Mouse (Mus musculus) embryonic facial prominence, embryonic 11.5 days (tissue): ENCODE measurements around the gene Prr36. TPM values are rescaled to one million over a fixed set of nuclear protein-coding genes. Genes with fewer than 3 reads are reported as not detected.
"Not testable (repeated sequence)": the region's sequence is repeated elsewhere in the genome, so short reads cannot be mapped to it uniquely, and the experiment has no call there.

Experiments
- ATAC-seq: fragments of 200-750 bp; cut with Nextera tagmentation; replicated peaks from 2 replicates; pipeline ENCODE4 v1.8.0; 2017; ENCODE audit warnings: low read depth; ENCODE audit not compliant: insufficient number of reproducible peaks, low FRiP score, low TSS enrichment
- DNase-seq: peaks from one replicate; pipeline ENCODE4 v3.0.0-alpha.2; 2015; ENCODE audit warnings: low spot score
- H3K27ac ChIP-seq: fragments of 300-500 bp; sonication (generic); replicated peaks from 2 replicates; pipeline ENCODE4 v1.5.1; 2014; ENCODE audit warnings: mild to moderate bottlenecking, low read depth, low read length, control low read depth
- H3K27me3 ChIP-seq: fragments of 300-500 bp; sonication (generic); 2 replicates; pipeline ENCODE4 v1.6.1; 2014; ENCODE audit warnings: mild to moderate bottlenecking, low read length, moderate library complexity, mixed read lengths; ENCODE audit not compliant: control insufficient read depth, insufficient read depth
- H3K36me3 ChIP-seq: fragments of 300-500 bp; sonication (generic); replicated peaks from 2 replicates; pipeline ENCODE4 v1.6.1; 2014; ENCODE audit warnings: low read depth, mild to moderate bottlenecking, low read length, moderate library complexity, mixed read lengths; ENCODE audit not compliant: control insufficient read depth, insufficient read depth
- H3K4me1 ChIP-seq: fragments of 300-500 bp; sonication (generic); 2 replicates; pipeline ENCODE4 v1.6.1; 2014; ENCODE audit warnings: low read length, mixed read lengths; ENCODE audit not compliant: control insufficient read depth, insufficient read depth
- H3K4me2 ChIP-seq: fragments of 300-500 bp; sonication (generic); 2 replicates; pipeline ENCODE4 v1.6.1; 2014; ENCODE audit warnings: low read depth, mild to moderate bottlenecking, control low read depth, low read length, moderate library complexity
- H3K4me3 ChIP-seq: fragments of 300-500 bp; sonication (generic); 2 replicates; pipeline ENCODE4 v1.5.1; 2014; ENCODE audit warnings: low read depth, low read length, control low read depth
- H3K9ac ChIP-seq: fragments of 300-500 bp; sonication (generic); replicated peaks from 2 replicates; pipeline ENCODE4 v1.6.1; 2014; ENCODE audit warnings: mild to moderate bottlenecking, control low read depth, low read length
- H3K9me3 ChIP-seq: fragments of 300-500 bp; sonication (generic); replicated peaks from 2 replicates; pipeline ENCODE4 v1.6.1; 2016; ENCODE audit warnings: mild to moderate bottlenecking, low read length, inconsistent platforms, mixed read lengths; ENCODE audit not compliant: control insufficient read depth
- WGBS: fragments of 180-500 bp; shearing (Covaris S2); extraction: QIAGEN DNeasy Blood & Tissue Kit; methylation state at CpG from one replicate; pipeline ENCODE4 v1.1.7; 2014; 5-methylcytosine and 5-hydroxymethylcytosine counted together
- polyA plus RNA-seq: library from polyadenylated mRNA; unstranded; fragments of >200 nt; fragmentation: Nextera tagmentation; extraction: Ambion mirVana; gene quantifications from 2 replicates; pipeline ENCODE4 v1.2.1, GENCODE M21; 2014

Prr36 gene
- polyA plus RNA-seq, 1 experiment from 2014 or later, result 7.1 TPM

- H3K27ac ChIP-seq, result no peak overlapping the region
- peak overlapping the region; percentile 88; the same call in 1 of the 2 replicates for H3K4me3 ChIP-seq
- H3K9me3 ChIP-seq, result no peaks in the 10 kb centered on the region
- 80% methylated on average over 4 of the region's 4 CpGs for WGBS
- H3K9ac ChIP-seq, result no peak overlapping the region
- no peaks in the 10 kb centered on the region for H3K4me1 ChIP-seq
- H3K36me3 ChIP-seq, result peaks cover 6% of the 10 kb centered on the region
- no peak for ATAC-seq
- no peak for DNase-seq
- H3K4me2 ChIP-seq, result peak overlapping the region; percentile 74
- no peaks in the 10 kb centered on the region for H3K27me3 ChIP-seq
These were observed 40.1 kb upstream of the Prr36 start for GRCm38 (mm10) chr8:4257350-4257749.

GRCm38 (mm10) chr8:4256911-4257310 lies 39.7 kb upstream of the Prr36 start:
- no peak overlapping the region for H3K9ac ChIP-seq
- DNase-seq, result no peak
- no peaks in the 10 kb centered on the region for H3K9me3 ChIP-seq
- H3K4me3 ChIP-seq, result no peak overlapping the region
- no peak overlapping the region for H3K27ac ChIP-seq
- no peak overlapping the region for H3K4me2 ChIP-seq
- no peaks in the 10 kb centered on the region for H3K4me1 ChIP-seq
- H3K27me3 ChIP-seq, result no peaks in the 10 kb centered on the region
- ATAC-seq, result no peak
- H3K36me3 ChIP-seq, result peaks cover 6% of the 10 kb centered on the region
- 79% methylated on average over 4 of the region's 4 CpGs for WGBS

- H3K27me3 ChIP-seq, H3K4me2 ChIP-seq, H3K9ac ChIP-seq, H3K9me3 ChIP-seq, H3K4me1 ChIP-seq, H3K27ac ChIP-seq, ATAC-seq, H3K36me3 ChIP-seq, DNase-seq, H3K4me3 ChIP-seq: not testable (repeated sequence)
- 94% methylated on average over 7 of the region's 7 CpGs for WGBS
These were observed 38.2 kb upstream of the Prr36 start for GRCm38 (mm10) chr8:4255471-4255870.

- Histone ChIP-seq H3K9ac (peak overlapping the region; percentile 22; the same call in 1 of the 2 replicates), H3K9me3 (no peaks in the 10 kb centered on the region), H3K27ac (no peak overlapping the region), H3K4me2 (peak overlapping the region; percentile 74; the same call in 1 of the 2 replicates), H3K27me3 (no peaks in the 10 kb centered on the region), H3K4me3 (peak overlapping the region; percentile 83), H3K36me3 (peaks cover 3% of the 10 kb centered on the region), H3K4me1 (peaks cover 6% of the 10 kb centered on the region)
- DNase-seq (no peak), ATAC-seq (no peak)
- WGBS, result 75% methylated on average over 6 of the region's 6 CpGs
These were observed 36.7 kb upstream of the Prr36 start for GRCm38 (mm10) chr8:4254001-4254400.

GRCm38 (mm10) chr8:4252934-4253841 lies 35.9 kb upstream of the Prr36 start, which contains the start of gene Snapc2:
Gene Snapc2 (plus strand): TSS chr8:4253080.
- Histone ChIP-seq H3K9ac (peak within 1 kb of the TSS; percentile 90), H3K9me3 (no peaks in the 10 kb centered on the region), H3K4me3 (peak within 1 kb of the TSS; percentile 83), H3K27ac (peak within 1 kb of the TSS; percentile 75), H3K36me3 (peaks cover 3% of the 10 kb centered on the region), H3K4me2 (peak within 1 kb of the TSS; percentile 74), H3K4me1 (peaks cover 9% of the 10 kb centered on the region), H3K27me3 (no peaks in the 10 kb centered on the region)
- DNase-seq (peak; percentile 98), ATAC-seq (peak; percentile 82)
- under 1% methylated on average over 69 of the region's 69 CpGs for WGBS

GRCm38 (mm10) chr8:4252116-4252760 lies 35.0 kb upstream of the Prr36 start:
- DNase-seq, result no peak
- WGBS, result 46% methylated on average over 8 of the region's 8 CpGs

GRCm38 (mm10) chr8:4250306-4250970 lies 33.2 kb upstream of the Prr36 start:
- Histone ChIP-seq H3K4me3 (no peak overlapping the region), H3K27me3 (no peaks in the 10 kb centered on the region), H3K9ac (no peak overlapping the region), H3K4me2 (no peak overlapping the region), H3K4me1 (peaks cover 9% of the 10 kb centered on the region), H3K36me3 (peaks cover 5% of the 10 kb centered on the region; the same call in 1 of the 2 replicates), H3K27ac (no peak overlapping the region), H3K9me3 (no peaks in the 10 kb centered on the region)
- 34% methylated on average over 26 of the region's 26 CpGs for WGBS
- ATAC-seq (no peak), DNase-seq (peak; percentile 85)

More at GRCm38 (mm10) chr8:4252116-4252760, 35.0 kb upstream of the Prr36 start:
- peak overlapping the region; percentile 83 for H3K4me3 ChIP-seq
- H3K9me3 ChIP-seq, result no peaks in the 10 kb centered on the region
- ATAC-seq, result no peak
- peak overlapping the region; percentile 37 for H3K4me2 ChIP-seq
- no peak overlapping the region for H3K27ac ChIP-seq
- H3K4me1 ChIP-seq, result peaks cover 9% of the 10 kb centered on the region
- no peaks in the 10 kb centered on the region for H3K27me3 ChIP-seq
- peaks cover 3% of the 10 kb centered on the region for H3K36me3 ChIP-seq
- no peak overlapping the region for H3K9ac ChIP-seq
